Mouse (Mus musculus) heart, embryonic 16.5 days (tissue): ENCODE results near the gene Cnpy3. TPM values are rescaled to one million over a fixed set of nuclear protein-coding genes. Genes with fewer than 3 reads are reported as not detected.

Experiments
- ATAC-seq: fragments of 200-750 bp; cut with Nextera tagmentation; replicated peaks from 2 replicates; pipeline ENCODE4 v1.8.0; 2017; ENCODE audit warnings: moderate number of reproducible peaks; ENCODE audit not compliant: insufficient read depth, low FRiP score; ENCODE audit errors: extremely low read depth
- H3K27ac ChIP-seq: fragments of 300-500 bp; sonication (generic); 2 replicates; pipeline ENCODE4 v1.5.1; 2014; ENCODE audit warnings: mild to moderate bottlenecking, low read length, control low read depth, moderate library complexity
- H3K27me3 ChIP-seq: fragments of 300-500 bp; sonication (generic); 2 replicates; pipeline ENCODE4 v1.6.1; 2014; ENCODE audit warnings: low read length, mixed read lengths; ENCODE audit not compliant: control insufficient read depth, insufficient read depth
- H3K36me3 ChIP-seq: fragments of 300-500 bp; sonication (generic); 2 replicates; pipeline ENCODE4 v1.6.1; 2014; ENCODE audit not compliant: control insufficient read depth, insufficient read depth
- H3K4me1 ChIP-seq: fragments of 300-500 bp; sonication (generic); 2 replicates; pipeline ENCODE4 v1.6.1; 2014; ENCODE audit warnings: low read length, mixed read lengths; ENCODE audit not compliant: control insufficient read depth, insufficient read depth
- H3K4me2 ChIP-seq: fragments of 300-500 bp; sonication (generic); 2 replicates; pipeline ENCODE4 v1.6.1; 2014; ENCODE audit warnings: low read depth, mild to moderate bottlenecking, control low read depth, low read length
- H3K4me3 ChIP-seq: fragments of 300-500 bp; sonication (generic); 2 replicates; pipeline ENCODE4 v1.5.1; 2014; ENCODE audit warnings: mild to moderate bottlenecking, control low read depth, low read length
- H3K9ac ChIP-seq: fragments of 300-500 bp; sonication (generic); 2 replicates; pipeline ENCODE4 v1.6.1; 2014; ENCODE audit warnings: low read length, control low read depth
- H3K9me3 ChIP-seq: fragments of 300-500 bp; sonication (generic); replicated peaks from 2 replicates; pipeline ENCODE4 v1.6.1; 2016; ENCODE audit warnings: low read length; ENCODE audit not compliant: control insufficient read depth
- WGBS: fragments of 180-500 bp; shearing (Covaris S2); extraction: QIAGEN DNeasy Blood & Tissue Kit; methylation state at CpG from one replicate; pipeline ENCODE4 v1.1.7; 2014; 5-methylcytosine and 5-hydroxymethylcytosine counted together
- polyA plus RNA-seq: library from polyadenylated mRNA; unstranded; fragments of >200 nt; fragmentation: Nextera tagmentation; extraction: Ambion mirVana; gene quantifications from 2 replicates; pipeline ENCODE4 v1.2.1, GENCODE M21; 2015

The Cnpy3 gene
- polyA plus RNA-seq, 1 experiment from 2014 or later, result 50.6 TPM

DNA sequence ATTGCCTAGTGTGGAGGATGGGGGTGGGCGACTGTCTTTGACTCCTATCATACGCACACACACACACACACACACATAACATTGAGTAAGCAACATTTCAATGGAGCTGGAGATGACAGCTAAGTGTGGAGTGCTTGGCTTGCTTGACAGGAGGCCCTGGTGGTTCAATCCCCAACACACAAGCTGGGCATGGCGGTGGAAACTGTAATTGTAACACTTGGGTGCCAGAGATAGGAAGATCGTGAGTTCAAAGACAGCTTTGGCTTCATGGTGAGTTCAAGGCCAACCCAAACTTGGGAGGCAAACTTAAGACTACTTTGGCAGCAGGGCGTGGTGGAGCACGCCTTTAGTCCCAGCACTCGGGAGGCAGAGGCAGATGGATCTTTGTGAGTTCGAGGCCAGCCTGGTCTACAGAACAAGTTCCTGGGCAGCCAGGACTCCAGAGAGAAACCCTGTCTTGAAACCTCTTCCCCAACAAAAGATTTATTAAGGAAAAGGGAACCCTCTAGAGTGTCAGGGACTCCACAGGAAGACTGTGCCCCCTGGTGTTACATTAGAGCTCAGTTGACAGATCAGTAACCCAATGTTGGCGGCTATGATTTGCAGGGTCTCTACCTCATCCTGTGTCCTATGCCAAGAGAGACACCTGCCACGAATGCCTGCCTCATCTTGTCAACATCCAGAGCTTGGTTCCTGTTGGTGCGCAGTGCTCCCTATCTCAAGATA is 37.1 kb downstream of the Cnpy3 start:
- Histone ChIP-seq H3K27ac (no peak overlapping the region), H3K4me2 (no peak overlapping the region), H3K27me3 (no peaks in the 10 kb centered on the region), H3K9ac (no peak overlapping the region), H3K4me3 (no peak overlapping the region), H3K4me1 (peaks cover 12% of the 10 kb centered on the region), H3K36me3 (peaks cover 16% of the 10 kb centered on the region), H3K9me3 (no peaks in the 10 kb centered on the region)
- ATAC-seq, result no peak
- 90% methylated on average over 11 of the region's 11 CpGs for whole genome bisulfite sequencing

DNA sequence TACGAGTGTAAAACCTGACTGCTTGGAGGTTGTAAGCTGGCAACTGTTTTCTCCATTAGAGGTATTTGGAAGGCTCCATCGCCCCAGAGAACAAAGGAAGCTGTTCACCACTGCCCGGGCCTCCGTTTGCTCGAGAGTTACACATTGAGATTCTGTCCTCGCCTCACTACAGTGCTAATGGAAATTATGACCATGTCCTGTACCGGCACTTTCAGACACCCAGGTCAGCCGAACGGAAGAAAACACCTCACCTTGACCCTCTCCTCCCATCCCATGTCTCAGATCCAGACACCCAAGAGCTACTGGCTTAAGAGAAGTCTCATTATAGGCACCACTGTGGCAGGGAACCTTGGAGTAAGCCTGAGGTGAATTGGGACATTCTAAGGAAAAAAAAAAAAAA is 38.2 kb downstream of the Cnpy3 start:
- no peak overlapping the region for H3K9ac ChIP-seq
- peaks cover 16% of the 10 kb centered on the region for H3K36me3 ChIP-seq
- no peaks in the 10 kb centered on the region for H3K9me3 ChIP-seq
- H3K4me1 ChIP-seq, result peaks cover 12% of the 10 kb centered on the region
- ATAC-seq, result no peak
- no peak overlapping the region for H3K27ac ChIP-seq
- no peak overlapping the region for H3K4me3 ChIP-seq
- no peak overlapping the region for H3K4me2 ChIP-seq
- 90% methylated on average over 9 of the region's 9 CpGs for WGBS
- H3K27me3 ChIP-seq, result no peaks in the 10 kb centered on the region

DNA sequence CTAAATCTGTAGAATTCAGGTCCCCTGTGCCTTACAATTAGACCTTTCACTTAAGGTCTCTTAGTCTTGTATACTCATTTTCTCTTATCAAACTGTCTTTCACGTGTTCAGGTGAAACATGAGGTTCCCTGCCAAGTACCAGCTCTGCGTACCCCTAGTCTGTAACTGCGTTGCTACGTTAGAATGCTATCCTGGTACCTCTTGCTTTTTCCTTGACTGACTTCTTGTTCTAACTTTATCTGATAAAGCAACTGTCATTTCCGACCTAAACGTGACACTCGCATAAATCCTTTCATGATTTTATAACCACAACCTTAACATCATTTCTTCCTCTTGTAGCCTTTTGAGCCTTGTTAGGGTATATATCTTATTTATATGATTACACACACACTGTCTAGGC is 39.6 kb downstream of the Cnpy3 start:
- Histone ChIP-seq H3K9me3 (no peaks in the 10 kb centered on the region), H3K36me3 (peaks cover 16% of the 10 kb centered on the region), H3K4me1 (peaks cover 12% of the 10 kb centered on the region), H3K9ac (peak overlapping the region; percentile 92), H3K4me3 (peak overlapping the region; percentile 94), H3K27ac (no peak overlapping the region; the same call in 1 of the 2 replicates), H3K4me2 (peak overlapping the region; percentile 95), H3K27me3 (no peaks in the 10 kb centered on the region)
- ATAC-seq, result no peak
- 52% methylated on average over 7 of the region's 7 CpGs for WGBS

DNA sequence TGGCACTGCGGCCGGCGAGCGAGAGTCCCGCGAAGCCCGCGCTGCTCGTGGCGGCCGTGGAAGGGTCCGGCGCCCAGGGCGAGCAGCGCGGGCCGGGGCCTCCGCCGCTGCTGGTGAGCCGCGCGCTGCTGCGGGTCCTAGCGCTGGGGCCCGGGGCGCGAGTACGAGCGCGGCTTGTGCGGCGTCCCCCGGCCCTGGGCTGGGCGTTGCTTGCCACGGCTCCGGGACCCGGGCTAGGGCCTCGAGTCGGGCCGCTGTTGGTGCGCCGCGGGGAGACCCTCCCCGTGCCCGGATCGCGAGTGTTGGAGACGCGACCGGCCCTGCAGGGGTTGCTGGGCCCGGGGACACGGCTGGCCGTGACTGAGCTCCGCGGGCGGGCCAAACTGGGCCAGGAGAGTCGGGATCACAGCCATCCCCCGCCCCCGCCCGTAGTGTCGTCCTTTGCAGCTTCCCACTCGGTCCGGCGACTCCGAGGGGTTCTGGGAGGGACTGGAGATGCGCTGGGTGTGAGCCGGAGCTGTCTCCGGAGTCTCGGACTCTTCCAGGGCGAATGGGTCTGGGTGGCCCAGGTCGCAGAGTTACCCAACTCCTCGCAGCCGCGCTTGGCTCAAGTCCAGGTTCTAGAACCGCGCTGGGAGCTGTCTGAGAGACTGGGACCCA is 40.3 kb downstream of the Cnpy3 start:
- peaks cover 14% of the 10 kb centered on the region for H3K36me3 ChIP-seq
- peak; percentile 46; the same call in 1 of the 2 replicates for ATAC-seq
- peaks cover 12% of the 10 kb centered on the region for H3K4me1 ChIP-seq
- H3K9me3 ChIP-seq, result no peaks in the 10 kb centered on the region
- H3K27ac ChIP-seq, result peak overlapping the region; percentile 81
- no peaks in the 10 kb centered on the region for H3K27me3 ChIP-seq
- peak overlapping the region; percentile 92 for H3K9ac ChIP-seq
- peak overlapping the region; percentile 94 for H3K4me3 ChIP-seq
- under 1% methylated on average over 76 of the region's 76 CpGs for WGBS
- peak overlapping the region; percentile 95 for H3K4me2 ChIP-seq

DNA sequence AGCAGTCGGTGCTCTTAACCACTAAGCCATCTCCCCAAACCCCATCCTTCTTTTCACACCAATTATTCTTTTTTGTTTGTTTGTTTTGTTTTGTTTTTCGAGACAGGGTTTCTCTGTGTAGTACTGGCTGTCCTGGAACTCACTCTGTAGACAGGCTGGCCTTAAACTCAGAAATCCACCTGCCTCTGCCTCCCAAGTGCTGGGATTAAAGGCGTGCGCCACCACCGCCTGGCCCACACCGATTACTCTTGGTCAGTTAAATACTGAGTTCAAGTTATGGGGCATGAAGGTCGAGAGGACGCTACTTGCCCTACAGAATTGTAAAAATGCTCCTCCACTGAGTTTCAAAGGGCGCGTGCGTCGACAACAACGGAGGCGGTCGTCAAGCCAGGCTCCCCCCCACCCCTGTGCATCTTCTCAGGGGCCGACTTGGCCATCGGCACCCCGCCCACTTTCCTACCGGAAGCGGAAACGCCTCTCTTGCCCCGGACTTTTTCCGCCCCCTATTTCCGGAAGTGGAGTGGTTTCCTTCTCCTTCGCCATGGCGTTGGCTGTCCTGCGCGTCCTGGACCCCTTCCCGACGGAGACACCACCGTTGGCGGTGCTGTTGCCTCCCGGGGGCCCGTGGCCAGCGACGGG is 40.9 kb downstream of the Cnpy3 start, which contains the start of gene Pex6:
Gene Pex6, plus strand, starts transcription at position 505 of the 639 bp plus-strand sequence.
- peak; percentile 87 for ATAC-seq
- peaks cover 14% of the 10 kb centered on the region for H3K36me3 ChIP-seq
- no peaks in the 10 kb centered on the region for H3K27me3 ChIP-seq
- peak within 1 kb of the TSS; percentile 92 for H3K9ac ChIP-seq
- H3K4me1 ChIP-seq, result peaks cover 12% of the 10 kb centered on the region
- peak within 1 kb of the TSS; percentile 94 for H3K4me3 ChIP-seq
- peak within 1 kb of the TSS; percentile 95 for H3K4me2 ChIP-seq
- peak within 1 kb of the TSS; percentile 81 for H3K27ac ChIP-seq
- WGBS, result 8% methylated on average over 36 of the region's 36 CpGs
- H3K9me3 ChIP-seq, result no peaks in the 10 kb centered on the region

DNA sequence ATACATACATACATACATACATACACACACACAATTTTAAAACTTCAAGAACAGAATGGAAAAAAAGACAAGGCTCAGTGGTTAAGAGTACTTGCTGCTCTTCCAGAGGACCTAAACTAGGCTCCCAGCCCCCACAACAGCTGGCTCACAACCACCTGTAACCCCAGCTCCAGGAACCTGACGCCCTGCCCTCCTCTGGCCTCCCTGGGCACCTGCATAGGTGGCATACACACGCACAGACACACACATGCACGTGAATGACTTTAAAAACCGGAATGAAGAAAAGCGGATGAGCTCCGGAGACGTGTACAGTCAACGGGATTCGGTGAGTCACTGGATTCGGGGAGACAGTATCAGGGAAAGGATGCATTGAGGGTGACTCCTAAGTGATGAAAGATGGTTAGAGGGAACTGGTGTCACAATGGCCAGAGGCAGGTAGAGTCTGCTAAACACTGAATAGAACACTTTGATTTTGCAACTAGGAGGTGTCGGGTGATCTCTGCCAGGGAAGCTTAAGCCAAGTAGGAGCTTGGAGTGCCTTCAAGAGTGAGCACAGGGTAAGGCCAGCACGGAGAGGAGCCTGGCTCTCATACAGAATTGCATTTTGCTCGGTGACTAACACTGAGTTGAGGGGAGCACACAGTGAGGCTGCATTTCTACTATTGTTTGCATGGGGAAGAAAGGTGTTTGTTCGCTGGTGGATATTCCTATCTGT is 45.5 kb downstream of the Cnpy3 start:
- H3K4me2 ChIP-seq, result no peak overlapping the region
- no peaks in the 10 kb centered on the region for H3K9me3 ChIP-seq
- ATAC-seq, result no peak
- no peak overlapping the region for H3K4me3 ChIP-seq
- H3K4me1 ChIP-seq, result peaks cover 24% of the 10 kb centered on the region
- H3K27ac ChIP-seq, result no peak overlapping the region
- 81% methylated on average over 14 of the region's 14 CpGs for WGBS
- no peaks in the 10 kb centered on the region for H3K27me3 ChIP-seq
- no peak overlapping the region for H3K9ac ChIP-seq
- H3K36me3 ChIP-seq, result no peaks in the 10 kb centered on the region

DNA sequence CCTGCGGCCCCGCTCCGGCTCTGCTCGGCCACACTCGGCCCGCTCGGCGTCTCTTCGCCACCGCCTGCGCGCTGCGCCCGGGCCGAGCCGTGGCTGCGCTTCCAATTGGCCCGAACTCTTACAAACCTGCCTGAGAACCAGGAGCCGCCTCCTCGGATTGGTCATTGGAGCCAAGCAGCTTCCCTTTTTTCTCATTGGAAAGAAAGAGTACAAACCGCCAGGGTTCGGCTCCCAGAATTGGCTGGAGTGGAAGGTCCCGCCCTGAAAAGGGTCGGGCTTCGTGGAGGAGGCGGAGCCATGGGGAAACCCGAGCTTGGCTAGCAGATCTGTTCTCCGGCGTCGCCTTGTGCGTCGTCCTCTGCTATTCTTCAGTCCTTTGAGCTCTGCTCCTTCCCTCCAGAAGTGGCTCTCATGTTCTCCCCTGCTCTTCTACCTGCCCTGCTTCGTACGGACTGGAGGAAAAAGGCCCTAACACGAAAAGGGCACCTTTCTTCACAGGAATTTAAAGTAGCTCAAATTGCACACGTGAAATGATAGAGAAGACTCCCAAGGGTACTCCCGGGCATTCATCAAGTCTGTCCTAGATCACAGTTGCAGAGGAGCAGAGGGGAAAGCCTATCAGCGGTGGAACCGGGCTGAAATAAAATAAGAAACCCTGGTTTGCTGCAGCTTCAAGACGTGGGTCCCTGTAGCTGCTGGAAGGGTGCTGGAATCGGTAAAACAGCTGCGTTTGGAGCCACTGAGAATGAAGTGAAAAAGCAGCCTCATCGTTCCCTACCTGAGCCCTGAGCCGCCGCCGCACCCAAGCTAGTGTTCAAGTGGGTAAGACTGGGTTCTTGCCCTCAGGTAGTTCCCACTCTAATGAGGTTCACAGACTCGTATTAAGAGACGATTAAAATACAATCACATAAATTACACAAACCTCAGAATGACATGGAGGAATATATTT is 46.9 kb downstream of the Cnpy3 start, which contains the start of gene Ppp2r5d:
Gene Ppp2r5d, minus strand, starts transcription at position 225 of the 949 bp plus-strand sequence.
- Histone ChIP-seq H3K27ac (peak within 1 kb of the TSS; percentile 96), H3K9me3 (no peaks in the 10 kb centered on the region), H3K4me2 (peak within 1 kb of the TSS; percentile 84), H3K36me3 (no peaks in the 10 kb centered on the region), H3K4me1 (peaks cover 24% of the 10 kb centered on the region), H3K9ac (peak within 1 kb of the TSS; percentile 91), H3K4me3 (peak within 1 kb of the TSS; percentile 88), H3K27me3 (no peaks in the 10 kb centered on the region)
- 1% methylated on average over 48 of the region's 48 CpGs for WGBS
- ATAC-seq, result peak; percentile 94
